Mouse (Mus musculus): ENCODE results near the gene Ms4a12.

- TF ChIP-seq POLR2A (IDR thresholded peaks at IDR 0.05; ENCODE audit: low read depth, low read length) (no peak), CTCF (conservative IDR thresholded peaks at IDR 0.05; ENCODE audit: insufficient read depth, insufficient read length, low read depth, low read length) (no peak)
Measured at GRCm38 (mm10) chr19:11234244-11234643, 2.0 kb upstream of the Ms4a12 start.

Data from kidney, adult 2 months (tissue).